Mouse (Mus musculus) testis, postnatal 10 days (tissue): ENCODE measurements around the gene 1700028J19Rik.
A peak's percentile ranks its signal among the peaks of the same experiment; 100 is the strongest.

Source experiments
- DNase-seq: peaks from one replicate; pipeline ENCODE4 v3.0.0; 2021; ENCODE audit warnings: low spot score

The 1700028J19Rik gene

GRCm38 (mm10) chr7:44246055-44246983 is at the start of gene 1700028J19Rik, which contains the start of gene 2410002F23Rik:
TSS of gene 1700028J19Rik (minus strand) at chr7:44246695.
TSS of gene 2410002F23Rik (plus strand) at chr7:44246722.
- DNase-seq = peak; percentile 97

DNA sequence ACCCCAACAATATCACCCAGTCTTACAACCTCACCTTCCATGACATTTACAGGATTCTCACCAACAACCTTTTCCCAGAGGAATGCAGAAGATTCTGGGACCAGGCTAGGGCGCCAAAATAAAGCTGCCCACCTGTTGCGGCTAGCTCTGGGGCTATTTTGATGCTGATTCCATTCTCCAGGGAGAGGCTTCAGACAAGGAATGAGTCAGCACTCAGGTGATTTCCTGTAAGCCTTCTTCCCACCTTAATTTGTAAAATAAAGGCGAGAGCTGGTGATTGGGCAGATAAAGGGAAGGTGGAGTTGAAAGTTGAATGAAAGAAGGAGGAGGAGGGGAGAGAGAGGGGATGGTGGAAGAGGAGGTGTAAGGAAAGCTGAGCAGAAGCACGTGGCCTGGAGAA is 44.9 kb upstream of the 1700028J19Rik start:
- no peak for DNase-seq

- DNase-seq = no peak
These were observed 44.5 kb upstream of the 1700028J19Rik start for GRCm38 (mm10) chr7:44290986-44291385.

DNA sequence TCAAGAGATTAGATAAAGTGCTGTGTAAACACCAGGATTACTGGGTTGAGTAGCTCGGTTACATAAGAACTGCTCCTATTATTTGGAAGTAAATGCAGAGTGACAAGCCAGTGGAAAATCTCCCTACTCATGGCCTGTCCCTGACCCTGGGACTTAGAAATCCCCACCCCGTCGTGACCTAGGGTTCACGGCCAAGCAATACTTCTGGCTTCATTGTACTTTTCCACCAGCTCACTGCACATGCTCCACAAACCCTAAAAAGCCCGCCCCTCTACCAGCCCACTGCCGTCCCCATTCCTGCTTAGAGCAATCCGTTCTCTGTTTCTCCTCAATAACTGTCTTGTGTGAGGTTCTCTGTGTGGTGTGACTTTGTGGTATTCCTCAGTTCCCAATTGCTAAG is 41.3 kb upstream of the 1700028J19Rik start:
- no peak for DNase-seq

- no peak for DNase-seq
These were observed 35.1 kb upstream of the 1700028J19Rik start for GRCm38 (mm10) chr7:44281586-44281985.

- DNase-seq = no peak
These were observed 34.5 kb upstream of the 1700028J19Rik start for GRCm38 (mm10) chr7:44280959-44281358.

DNA sequence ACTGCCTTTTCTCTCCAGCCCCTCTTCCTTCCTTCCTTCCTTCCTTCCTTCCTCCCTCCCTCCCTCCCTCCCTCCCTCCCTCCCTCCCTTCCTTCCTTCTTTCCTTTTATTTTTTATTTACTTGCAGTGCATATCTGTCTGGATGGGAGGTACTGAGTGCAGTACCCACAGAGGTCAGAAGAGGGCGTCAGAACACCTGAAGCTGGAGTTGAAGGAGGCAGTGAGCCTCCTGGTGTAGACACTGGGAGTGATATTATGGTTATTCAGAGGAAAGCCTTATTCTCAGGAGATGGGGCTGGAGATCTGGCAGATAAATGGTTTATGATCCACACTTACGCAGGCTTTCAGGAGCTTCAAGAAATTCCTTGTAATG is 30.7 kb upstream of the 1700028J19Rik start:
- peak; percentile 62 for DNase-seq

GRCm38 (mm10) chr7:44276461-44277249 is 30.2 kb upstream of the 1700028J19Rik start:
- DNase-seq = no peak

DNA sequence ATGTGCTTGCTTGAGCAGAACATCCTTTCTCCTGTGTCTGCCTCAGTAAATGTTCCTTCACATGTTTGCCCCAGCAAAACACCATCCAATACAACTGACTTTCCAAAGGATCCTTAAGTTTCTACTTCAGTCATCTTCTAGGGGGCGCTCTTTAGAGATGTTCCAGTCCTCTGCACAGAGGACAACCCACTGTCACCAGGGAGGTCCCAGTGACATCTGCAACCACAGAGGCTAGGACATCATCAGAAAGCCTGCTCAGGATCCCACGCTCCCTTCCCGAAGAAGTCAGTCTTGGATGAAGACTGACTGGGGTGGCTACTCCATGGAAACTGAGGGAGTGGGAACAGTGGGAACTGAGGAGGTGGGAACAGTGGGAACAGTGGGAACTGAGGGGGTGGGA is 29.1 kb upstream of the 1700028J19Rik start:
- DNase-seq = no peak

GRCm38 (mm10) chr7:44274096-44274495 is 27.6 kb upstream of the 1700028J19Rik start:
- no peak for DNase-seq

- DNase-seq = no peak
These were observed 27.0 kb upstream of the 1700028J19Rik start for GRCm38 (mm10) chr7:44273446-44273845.

- no peak for DNase-seq
These were observed 26.1 kb upstream of the 1700028J19Rik start for GRCm38 (mm10) chr7:44272546-44272945.

- no peak for DNase-seq
These were observed 24.8 kb upstream of the 1700028J19Rik start for GRCm38 (mm10) chr7:44271309-44271708.

GRCm38 (mm10) chr7:44269397-44269796 is 22.9 kb upstream of the 1700028J19Rik start:
- no peak for DNase-seq

- DNase-seq = no peak
These were observed 21.6 kb upstream of the 1700028J19Rik start for GRCm38 (mm10) chr7:44268117-44268516.

DNA sequence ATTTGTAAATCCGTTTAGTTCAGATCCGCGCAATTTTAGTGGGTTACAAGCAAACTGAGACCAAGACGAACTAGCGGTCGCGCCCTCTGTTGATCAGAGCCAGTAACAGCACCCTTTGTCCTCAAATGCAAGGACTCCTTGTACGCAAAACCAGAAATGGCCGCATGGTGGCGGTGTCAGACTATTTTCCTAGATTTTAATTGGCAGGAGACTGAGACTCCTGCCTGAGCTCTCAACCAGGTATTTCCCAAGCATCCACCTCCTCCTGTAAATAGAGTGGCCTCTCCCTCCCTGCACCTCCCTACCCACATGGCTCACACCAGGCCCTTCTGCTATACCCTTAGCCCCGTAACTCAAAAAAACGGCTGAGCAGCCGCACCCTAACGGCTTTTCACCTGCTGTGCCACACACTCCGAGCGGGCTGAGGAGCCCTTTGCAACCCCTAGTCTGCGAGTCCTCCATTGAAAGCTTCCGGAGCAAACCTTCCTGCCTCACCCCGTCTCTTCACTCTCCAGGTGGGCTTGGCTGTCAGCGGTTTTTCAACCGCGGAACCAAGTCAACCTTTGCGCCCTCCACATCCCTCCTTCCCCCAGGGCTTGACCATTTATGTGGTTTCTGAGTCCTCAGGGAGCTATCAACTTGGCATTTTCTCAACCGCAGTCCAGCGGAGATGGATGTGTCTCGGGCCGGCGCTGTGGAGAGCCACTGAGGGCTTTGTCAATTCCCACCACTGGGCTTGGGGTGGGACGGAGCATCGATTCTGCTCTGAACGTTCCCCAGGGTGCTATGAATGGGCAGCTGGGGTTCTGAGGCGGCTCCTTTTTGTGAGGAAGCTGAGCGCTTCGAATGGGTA is 16.5 kb upstream of the 1700028J19Rik start:
- peak; percentile 96 for DNase-seq

- DNase-seq = no peak
These were observed 14.7 kb upstream of the 1700028J19Rik start, which contains the start of gene Gm15517 for GRCm38 (mm10) chr7:44261147-44261546. TSS of gene Gm15517 (plus strand) at chr7:44261447.

GRCm38 (mm10) chr7:44260410-44260809 is 13.9 kb upstream of the 1700028J19Rik start:
- DNase-seq = no peak

GRCm38 (mm10) chr7:44257278-44257677 is 10.8 kb upstream of the 1700028J19Rik start, which contains the start of gene Acp4:
TSS of gene Acp4 (minus strand) at chr7:44257378.
- DNase-seq = no peak

DNA sequence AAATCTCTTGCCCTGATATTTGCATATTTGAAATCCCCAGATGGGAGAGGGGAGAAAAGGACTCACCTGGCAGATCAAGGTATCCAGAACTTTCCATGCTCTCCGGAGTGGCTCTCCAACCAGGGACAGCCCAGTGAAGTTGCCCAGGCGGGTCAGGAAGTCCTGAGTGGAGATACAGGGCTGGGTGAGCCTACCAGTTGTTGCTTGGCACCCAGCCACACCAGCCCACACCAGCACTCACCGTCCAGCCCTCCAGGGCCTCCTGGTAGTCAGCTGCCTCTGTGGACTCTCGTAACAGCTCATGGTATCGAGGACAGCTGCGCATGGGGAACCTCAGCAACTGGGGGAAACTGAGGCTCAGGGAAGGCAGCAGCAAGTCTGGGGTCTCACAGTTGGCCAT is 8.4 kb upstream of the 1700028J19Rik start:
- DNase-seq = peak; percentile 59

DNA sequence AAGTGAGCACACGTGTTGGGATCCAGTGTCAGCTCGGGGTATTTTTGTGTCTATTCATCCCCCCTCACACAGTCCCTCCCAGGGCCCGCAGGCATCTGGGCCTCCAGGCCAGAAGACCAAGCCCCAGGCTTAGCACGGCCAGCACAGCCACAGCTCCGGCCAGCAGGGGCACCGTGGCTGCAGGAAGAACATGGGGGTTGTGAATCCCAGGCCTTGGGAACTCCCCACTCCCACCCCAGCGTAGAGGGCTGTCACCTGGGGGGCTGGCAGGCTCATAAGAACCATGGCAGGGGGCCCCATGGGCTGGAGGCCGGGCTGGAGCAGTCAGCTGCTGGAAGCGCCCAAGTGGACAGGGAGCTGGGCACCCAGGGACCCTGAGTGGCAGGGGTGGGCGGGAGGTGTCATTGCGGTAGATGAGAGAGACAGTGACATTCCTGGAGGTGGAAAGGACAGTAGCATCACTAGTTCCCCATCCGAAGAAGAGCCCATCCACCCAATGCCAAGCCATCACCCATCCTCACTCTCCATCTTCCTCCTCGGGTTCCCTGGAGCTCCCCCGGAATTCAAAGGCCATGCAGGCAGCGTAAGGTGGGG is 6.6 kb upstream of the 1700028J19Rik start:
- peak; percentile 61 for DNase-seq
